Mouse (Mus musculus): ENCODE results near the gene Hemgn.
A peak's percentile ranks its signal among the peaks of the same experiment; 100 is the strongest.

The Hemgn gene

DNA sequence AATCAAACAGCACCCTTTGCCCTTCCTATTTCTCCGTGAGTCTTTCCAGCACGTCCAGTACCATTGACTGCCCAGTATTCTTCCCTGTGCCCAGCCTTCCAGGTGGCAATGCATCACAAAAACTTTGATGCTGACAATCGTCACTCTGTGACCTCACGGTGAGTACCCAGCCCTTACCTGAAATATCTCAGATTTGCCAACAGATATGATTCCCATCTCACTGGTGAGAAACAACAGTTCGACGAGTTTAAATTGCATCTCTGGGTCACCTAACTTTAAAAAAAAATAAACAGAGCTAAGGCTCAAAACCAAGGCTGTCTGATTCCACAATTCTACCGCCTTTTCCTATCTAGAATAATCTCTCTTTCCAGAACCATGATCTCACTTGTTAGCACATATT, at the start of gene Hemgn:
Gene Hemgn, minus strand, starts transcription at position 101 of the 400 bp plus-strand sequence.
- no peak for DNase-seq (ENCODE audit: low spot score in 2 of 2)

DNA sequence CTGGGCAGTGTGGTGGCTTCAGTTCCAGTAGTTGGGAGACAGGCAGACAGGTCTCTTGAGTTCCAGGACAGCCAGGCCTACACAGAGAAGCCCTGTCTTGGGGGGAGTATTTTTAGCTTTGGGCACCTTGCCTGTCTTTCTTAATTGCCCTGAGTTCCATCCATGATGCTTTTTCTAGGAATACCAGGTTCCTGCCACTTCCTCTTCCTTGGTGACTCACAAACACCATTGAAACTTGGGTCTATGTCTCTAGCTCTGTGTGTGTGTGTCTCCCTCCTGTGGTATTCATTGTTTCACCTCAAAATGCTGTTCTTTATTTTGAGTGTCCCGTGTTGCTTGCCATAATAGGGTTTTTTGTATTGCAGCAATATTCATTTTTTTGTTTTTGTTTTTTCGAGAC, 45.1 kb upstream of the Hemgn start:
- DNase-seq (ENCODE audit: low spot score in 2 of 2) = no peak

GRCm38 (mm10) chr4:46457186-46457585, 43.9 kb upstream of the Hemgn start:
- no peak for DNase-seq (ENCODE audit: low spot score in 2 of 2)

GRCm38 (mm10) chr4:46456762-46457161, 43.5 kb upstream of the Hemgn start:
- DNase-seq (ENCODE audit: low spot score in 2 of 2) = no peak

DNA sequence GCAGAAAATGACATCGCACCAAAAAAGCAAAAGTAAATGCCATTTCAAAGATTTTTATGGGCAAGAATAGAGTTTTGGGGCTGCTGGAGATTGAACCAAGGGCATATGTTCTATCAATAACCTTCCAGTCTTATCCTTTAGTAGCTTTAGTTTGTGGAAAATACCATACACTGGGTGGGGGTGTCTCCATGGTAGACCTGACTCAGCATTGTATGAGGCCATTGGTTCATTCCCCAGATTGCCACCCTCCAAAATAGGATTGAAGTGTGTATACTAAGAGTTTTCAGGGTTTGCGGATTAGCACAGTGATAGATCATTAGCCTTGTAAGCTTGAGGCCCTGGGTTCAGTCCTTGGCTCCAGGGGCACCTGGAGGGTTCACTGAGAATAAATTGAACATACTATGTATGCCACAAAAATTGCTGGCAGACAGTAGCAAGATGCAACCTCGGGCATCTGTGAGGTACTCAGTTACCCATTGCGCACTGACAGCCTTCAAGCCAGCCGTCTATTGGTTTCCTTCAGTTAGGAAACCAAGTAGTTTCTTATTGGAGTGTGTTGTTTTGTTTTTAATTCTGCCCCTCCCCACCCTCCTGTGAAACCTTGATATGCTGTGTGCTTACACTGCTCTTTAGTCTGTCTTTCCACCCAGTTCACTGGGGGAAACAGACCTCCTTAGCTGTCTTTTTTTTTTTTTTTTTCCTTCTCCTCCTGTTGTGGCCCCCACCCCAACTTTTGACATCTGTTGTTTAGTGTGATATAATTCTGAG, 41.0 kb upstream of the Hemgn start:
- no peak for DNase-seq (ENCODE audit: low spot score in 2 of 2)

- no peak for DNase-seq (ENCODE audit: low spot score in 2 of 2)
These were observed 39.8 kb upstream of the Hemgn start for GRCm38 (mm10) chr4:46452855-46453719.

- peak; percentile 46 to 55 for DNase-seq (ENCODE audit: low spot score in 2 of 2)
These were observed 39.2 kb upstream of the Hemgn start for GRCm38 (mm10) chr4:46452481-46452850.

- DNase-seq (ENCODE audit: low spot score in 2 of 2) = peak; percentile 51 to 76
These were observed 38.6 kb upstream of the Hemgn start for GRCm38 (mm10) chr4:46451758-46452480.

- DNase-seq (ENCODE audit: low spot score in 2 of 2) = peak; percentile 56 to 79
These were observed 38.0 kb upstream of the Hemgn start for GRCm38 (mm10) chr4:46451240-46451757.

GRCm38 (mm10) chr4:46450519-46451131, 37.3 kb upstream of the Hemgn start, which contains the start of gene Anp32b:
Anp32b (plus strand) TSS chr4:46450902.
- DNase-seq (ENCODE audit: low spot score in 2 of 2) = peak; percentile 87 to 91

GRCm38 (mm10) chr4:46450020-46450518, 36.8 kb upstream of the Hemgn start:
- DNase-seq (ENCODE audit: low spot score in 2 of 2) = no peak

DNA sequence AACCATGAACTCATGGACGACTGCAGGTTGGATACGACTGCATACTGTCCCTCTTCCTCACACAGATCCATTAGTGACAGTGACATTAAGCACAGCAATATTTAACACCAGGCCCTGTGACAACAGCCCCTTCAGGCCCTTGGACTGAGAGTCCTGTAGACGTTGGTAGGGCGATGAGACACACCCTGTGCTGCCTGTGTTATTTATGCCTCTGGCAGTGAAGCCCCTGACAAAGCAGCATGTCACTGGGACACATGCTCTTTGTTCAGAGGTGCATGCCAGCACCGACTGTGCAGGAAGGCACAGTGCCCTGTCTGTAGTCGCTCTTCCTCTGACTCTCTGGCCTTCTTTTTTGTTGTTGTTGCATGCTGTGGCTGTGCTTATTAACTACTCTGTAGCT, 35.6 kb upstream of the Hemgn start:
- no peak for DNase-seq (ENCODE audit: low spot score in 2 of 2)

DNA sequence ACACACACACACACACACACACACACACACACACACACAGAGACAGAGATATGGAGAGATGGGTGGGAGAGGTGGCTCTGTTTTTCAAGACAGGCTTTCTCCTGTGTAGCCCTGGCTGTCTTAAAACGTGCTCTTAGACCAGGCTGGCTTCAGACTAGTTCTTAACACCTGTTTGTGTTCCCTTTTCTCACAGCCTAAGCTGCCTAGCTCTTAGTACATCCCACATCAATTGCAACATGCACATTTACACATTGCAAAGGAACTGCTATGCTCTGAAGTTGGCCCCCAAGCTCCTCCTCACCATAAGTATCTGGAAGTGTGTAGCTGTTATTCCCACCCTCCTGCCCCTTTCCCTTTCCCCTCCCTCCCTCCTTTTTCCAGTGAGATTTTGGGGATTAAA, 34.2 kb upstream of the Hemgn start:
- no peak for DNase-seq (ENCODE audit: low spot score in 2 of 2)

DNA sequence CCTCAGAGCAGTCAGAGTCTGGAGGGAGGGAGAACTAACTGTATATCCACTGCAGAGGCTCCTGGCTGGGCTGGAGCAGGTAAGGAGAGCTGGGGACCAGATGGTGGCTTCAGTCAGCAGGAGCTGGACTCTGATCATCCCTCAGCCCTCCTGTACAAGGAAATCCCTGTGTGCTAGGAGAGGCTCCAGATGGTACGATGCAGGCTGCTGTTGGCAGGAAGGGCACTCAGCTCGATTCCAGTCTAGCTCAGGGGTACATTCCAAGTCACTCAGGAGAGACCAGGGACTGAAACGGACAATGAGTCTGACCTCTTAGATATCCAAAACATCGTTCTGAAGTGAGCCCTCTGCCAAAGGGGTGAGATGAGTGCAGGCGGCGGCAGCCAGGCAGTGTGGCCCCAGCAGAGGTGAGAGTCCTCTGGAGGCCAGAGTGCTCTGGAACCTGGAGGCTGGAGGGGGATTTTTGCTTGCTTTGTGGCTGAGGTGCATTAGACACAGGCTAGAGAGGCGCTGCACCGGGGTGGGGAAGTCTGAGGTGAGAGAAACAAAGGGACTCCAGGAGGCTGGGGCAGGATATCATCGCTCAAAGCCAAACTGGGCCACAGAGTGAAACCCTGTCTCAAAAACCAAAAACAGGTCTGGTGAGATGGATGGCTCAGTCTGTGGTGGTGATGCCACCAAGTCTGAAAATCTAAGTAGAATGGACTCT, 32.1 kb upstream of the Hemgn start:
- DNase-seq (ENCODE audit: low spot score in 2 of 2) = no peak

DNA sequence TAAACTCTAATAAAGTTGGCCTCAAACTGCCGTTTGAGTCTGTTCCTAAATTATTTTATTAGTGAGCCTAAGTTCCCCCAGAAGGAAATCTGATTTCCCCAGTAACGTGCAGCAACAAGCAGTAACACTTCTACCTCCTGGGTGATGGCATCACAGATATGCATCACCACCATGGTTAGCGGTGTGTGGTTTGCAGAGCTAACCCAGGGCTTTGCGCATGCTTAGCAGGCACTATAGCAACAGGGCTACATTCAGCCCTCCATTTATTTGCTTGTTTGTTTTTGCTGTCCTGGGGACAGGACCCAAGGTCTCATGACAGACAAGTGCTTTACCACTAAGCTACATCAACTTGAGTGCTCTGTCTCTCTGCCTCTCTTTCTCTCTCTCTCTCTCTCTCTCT, 29.2 kb upstream of the Hemgn start:
- DNase-seq (ENCODE audit: low spot score in 2 of 2) = peak in 1 of 2 experiments; percentile 30

GRCm38 (mm10) chr4:46432339-46433036, 19.2 kb upstream of the Hemgn start:
- no peak for DNase-seq (ENCODE audit: low spot score in 2 of 2)

GRCm38 (mm10) chr4:46428903-46429499, 15.7 kb upstream of the Hemgn start:
- no peak for DNase-seq (ENCODE audit: low spot score in 2 of 2)

GRCm38 (mm10) chr4:46422625-46423024, 9.3 kb upstream of the Hemgn start:
- no peak for DNase-seq (ENCODE audit: low spot score in 2 of 2)

DNA sequence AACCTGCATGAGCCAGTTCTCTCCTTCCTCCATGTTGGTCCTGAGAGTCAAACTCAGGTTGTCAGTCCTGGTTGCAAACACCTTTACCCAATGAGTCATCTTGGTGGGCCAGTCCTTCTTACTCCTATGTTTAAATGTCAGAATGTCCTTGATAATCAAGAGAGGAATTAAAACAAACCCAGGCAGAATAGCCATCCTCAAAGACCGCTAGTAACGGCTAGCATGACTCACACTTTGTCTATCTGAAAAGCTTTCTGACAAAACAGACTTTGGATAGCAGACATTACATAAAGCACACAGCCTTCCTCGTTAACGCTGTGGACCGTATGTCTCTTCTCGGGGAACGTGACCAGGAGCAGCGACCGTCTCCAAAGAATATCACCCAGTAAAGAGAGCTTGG, 5.5 kb upstream of the Hemgn start:
- no peak for DNase-seq (ENCODE audit: low spot score in 2 of 2)

- no peak for DNase-seq (ENCODE audit: low spot score in 2 of 2)
These were observed 4.2 kb upstream of the Hemgn start for GRCm38 (mm10) chr4:46417491-46417890.
